Mouse (Mus musculus) cortical plate, adult 2 months (tissue): ENCODE results near the gene Ntpcr.

Source experiments
- CTCF ChIP-seq: fragments of 200-500 bp; IDR thresholded peaks from 2 replicates; pipeline ENCODE4 v1.5.1; 2011; ENCODE audit warnings: mild to moderate bottlenecking, control low read depth, low read length; ENCODE audit not compliant: insufficient read depth; ENCODE audit errors: extremely low read depth
- POLR2A ChIP-seq: fragments of 200-500 bp; IDR thresholded peaks from 2 replicates; pipeline ENCODE4 v1.6.1; 2011; ENCODE audit warnings: mild to moderate bottlenecking, low read length, control low read depth; ENCODE audit not compliant: insufficient read depth; ENCODE audit errors: extremely low read depth

- TF ChIP-seq CTCF = no peak
- TF ChIP-seq POLR2A = no peak
Measured at GRCm38 (mm10) chr8:125699391-125700025, 30.3 kb upstream of the Ntpcr start.
